Comparison of ENCODE assay signal across 17 mouse cellular contexts in the genomic region with DNA sequence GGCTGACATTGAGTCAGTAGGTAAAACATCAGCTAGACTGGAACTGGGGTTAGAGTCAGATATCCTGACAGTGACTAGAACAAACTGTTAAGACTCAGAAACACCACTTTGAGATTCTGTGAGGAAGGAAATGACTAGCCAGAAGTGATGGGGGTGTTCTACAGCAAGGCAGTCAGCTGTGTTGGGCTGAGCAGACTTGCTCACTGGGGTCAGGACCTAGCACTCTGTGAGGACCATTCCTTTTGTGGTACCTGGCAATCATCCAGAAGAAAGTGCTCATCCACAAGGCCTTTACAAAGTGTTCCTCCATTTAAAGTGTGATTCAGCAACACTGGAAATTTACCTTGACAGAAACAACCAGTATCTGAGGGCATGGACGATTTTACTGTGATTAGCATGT. TPM values are rescaled to one million over a fixed set of nuclear protein-coding genes. Genes with fewer than 3 reads are reported as not detected.
"Had no signal": no experiment of that assay in that cellular context is flagged by ENCODE, and none has a peak within 500 bp of the region (broad histone marks: within the 10 kb centered on the region; RNA-seq: fewer than 3 reads in every experiment).

No protein-coding gene starts in this region.

- H3K4me2 ChIP-seq: limb, embryonic 15.5 days; liver, embryonic 12.5 days; lung, embryonic 14.5 days; neural tube, embryonic 15.5 days had no signal

- H3K9ac ChIP-seq: limb, embryonic 15.5 days; liver, embryonic 12.5 days; lung, embryonic 14.5 days; neural tube, embryonic 15.5 days had no signal

- H3K36me3 ChIP-seq: limb, embryonic 15.5 days; liver, embryonic 12.5 days; midbrain, embryonic 10.5 days; neural tube, embryonic 15.5 days had no signal

- ATAC-seq: liver, embryonic 12.5 days had no signal

- H3K4me1 ChIP-seq: limb, embryonic 15.5 days; liver, embryonic 12.5 days; neural tube, embryonic 15.5 days had no signal

- H3K27ac ChIP-seq: left cerebral cortex, adult 2 months; limb, embryonic 15.5 days; liver, embryonic 12.5 days; macrophage; midbrain, embryonic 10.5 days; neural tube, embryonic 15.5 days; stomach, postnatal 0 days had no signal

- H3K9me3 ChIP-seq: limb, embryonic 15.5 days; liver, embryonic 12.5 days; midbrain, embryonic 10.5 days; neural tube, embryonic 15.5 days had no signal

- H3K4me3 ChIP-seq: left cerebral cortex, adult 2 months; limb, embryonic 15.5 days; liver, embryonic 12.5 days; midbrain, embryonic 10.5 days; myocyte; neural tube, embryonic 15.5 days had no signal

- DNase-seq: kidney, postnatal 25 days; lung, embryonic 14.5 days; lung, postnatal 10 days; midbrain, embryonic 14.5 days; right cerebral cortex, adult 18-20 months; right cerebral cortex, postnatal 25 days; thymus, postnatal 4 days had no signal

RNA-seq across cellular contexts. Expression of a gene that starts 5.9 kb away (rescaled TPM):
- total RNA-seq: left cerebral cortex, adult 2 months had no signal
- polyA plus RNA-seq: limb, embryonic 11.5 days; liver, embryonic 12.5 days; liver, embryonic 16.5 days; macrophage; midbrain, embryonic 10.5 days; midbrain, embryonic 14.5 days had no signal

RNA-seq across cellular contexts. Expression of a gene that starts 31.0 kb away (rescaled TPM):
- polyA plus RNA-seq: macrophage had no signal
